Mouse (Mus musculus) neural tube, embryonic 14.5 days (tissue): ENCODE measurements around the gene Zfp36l1. TPM values are rescaled to one million over a fixed set of nuclear protein-coding genes. Genes with fewer than 3 reads are reported as not detected.

Experiments used
- ATAC-seq: fragments of 200-750 bp; cut with Nextera tagmentation; 2 replicates; pipeline ENCODE4 v1.8.0; 2017; ENCODE audit warnings: low read depth, mild to moderate bottlenecking, moderate TSS enrichment, moderate library complexity
- H3K27ac ChIP-seq: fragments of 300-500 bp; sonication (generic); 2 replicates; pipeline ENCODE4 v1.5.1; 2014; ENCODE audit warnings: low read depth, mild to moderate bottlenecking, control low read depth, low read length, moderate library complexity, mixed read lengths
- H3K27me3 ChIP-seq: fragments of 300-500 bp; sonication (generic); 2 replicates; pipeline ENCODE4 v1.6.1; 2014; ENCODE audit warnings: low read length; ENCODE audit not compliant: control insufficient read depth, insufficient read depth
- H3K36me3 ChIP-seq: fragments of 300-500 bp; sonication (generic); 2 replicates; pipeline ENCODE4 v1.6.1; 2014; ENCODE audit warnings: low read length, mixed read lengths; ENCODE audit not compliant: control insufficient read depth, insufficient read depth
- H3K4me1 ChIP-seq: fragments of 300-500 bp; sonication (generic); 2 replicates; pipeline ENCODE4 v1.6.1; 2014; ENCODE audit warnings: low read length; ENCODE audit not compliant: control insufficient read depth, insufficient read depth
- H3K4me2 ChIP-seq: fragments of 300-500 bp; sonication (generic); 2 replicates; pipeline ENCODE4 v1.6.1; 2014; ENCODE audit warnings: mild to moderate bottlenecking, low read depth, low read length, control low read depth
- H3K4me3 ChIP-seq: fragments of 300-500 bp; sonication (generic); 2 replicates; pipeline ENCODE4 v1.5.1; 2014; ENCODE audit warnings: low read depth, low read length, control low read depth, mixed read lengths
- H3K9ac ChIP-seq: fragments of 300-500 bp; sonication (generic); replicated peaks from 2 replicates; pipeline ENCODE4 v1.6.1; 2014; ENCODE audit warnings: low read depth, mild to moderate bottlenecking, control low read depth, low read length, mixed read lengths
- H3K9me3 ChIP-seq: fragments of 300-500 bp; sonication (generic); 2 replicates; pipeline ENCODE4 v1.6.1; 2016; ENCODE audit warnings: low read length; ENCODE audit not compliant: control insufficient read depth
- WGBS: fragments of 180-500 bp; shearing (Covaris S2); extraction: QIAGEN DNeasy Blood & Tissue Kit; methylation state at CpG from one replicate; pipeline ENCODE4 v1.1.7; 2014; 5-methylcytosine and 5-hydroxymethylcytosine counted together
- polyA plus RNA-seq: library from polyadenylated mRNA; unstranded; fragments of >200 nt; fragmentation: Nextera tagmentation; extraction: Ambion mirVana; gene quantifications from 2 replicates; pipeline ENCODE4 v1.2.1, GENCODE M21; 2014

Zfp36l1 gene
- polyA plus RNA-seq, 1 experiment from 2014 or later: 26.6 TPM

DNA sequence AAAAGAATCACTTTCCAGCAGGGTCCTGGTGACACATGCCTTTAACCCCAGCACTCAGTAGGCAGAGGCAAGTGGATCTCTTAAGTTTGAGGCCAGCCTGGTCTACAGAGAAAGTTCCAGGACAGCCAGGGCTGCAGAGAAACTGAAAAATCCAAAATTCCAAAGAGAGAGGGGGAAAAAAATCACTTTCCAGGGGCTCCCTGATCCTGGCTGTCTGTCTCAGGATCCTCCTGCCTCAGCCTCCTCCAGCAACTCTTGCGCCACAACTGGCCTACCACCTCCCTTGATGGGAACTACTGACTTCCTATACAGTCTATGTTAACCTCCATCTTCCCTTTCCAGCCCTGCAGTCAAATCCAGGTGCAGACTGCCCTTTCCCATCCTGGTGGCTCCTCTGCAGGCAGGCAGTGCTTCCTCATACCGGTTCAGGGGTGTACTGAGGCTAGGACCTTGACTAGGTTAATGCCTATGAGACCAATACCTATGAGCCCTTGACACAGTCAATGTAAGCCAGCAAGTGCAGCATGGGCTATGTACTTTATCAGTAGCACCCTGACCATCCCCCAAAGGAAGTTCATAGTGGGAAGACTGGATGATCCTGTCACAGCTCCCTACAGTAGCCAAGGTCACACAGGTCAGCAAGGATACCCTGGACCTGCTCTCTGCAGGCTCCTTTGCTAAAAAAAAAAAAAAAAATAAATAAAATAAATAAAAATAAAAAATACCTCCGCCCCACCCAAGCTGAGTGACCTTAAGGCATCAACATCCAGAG, 5.7 kb downstream of the Zfp36l1 start:
- H3K4me1 ChIP-seq: no peaks in the 10 kb centered on the region
- WGBS: 85% methylated on average over 3 of the region's 3 CpGs
- H3K9me3 ChIP-seq: no peaks in the 10 kb centered on the region
- no peak overlapping the region for H3K4me3 ChIP-seq
- no peak overlapping the region for H3K9ac ChIP-seq
- H3K27me3 ChIP-seq: no peaks in the 10 kb centered on the region
- H3K36me3 ChIP-seq: no peaks in the 10 kb centered on the region
- no peak for ATAC-seq
- H3K4me2 ChIP-seq: no peak overlapping the region
- H3K27ac ChIP-seq: no peak overlapping the region

DNA sequence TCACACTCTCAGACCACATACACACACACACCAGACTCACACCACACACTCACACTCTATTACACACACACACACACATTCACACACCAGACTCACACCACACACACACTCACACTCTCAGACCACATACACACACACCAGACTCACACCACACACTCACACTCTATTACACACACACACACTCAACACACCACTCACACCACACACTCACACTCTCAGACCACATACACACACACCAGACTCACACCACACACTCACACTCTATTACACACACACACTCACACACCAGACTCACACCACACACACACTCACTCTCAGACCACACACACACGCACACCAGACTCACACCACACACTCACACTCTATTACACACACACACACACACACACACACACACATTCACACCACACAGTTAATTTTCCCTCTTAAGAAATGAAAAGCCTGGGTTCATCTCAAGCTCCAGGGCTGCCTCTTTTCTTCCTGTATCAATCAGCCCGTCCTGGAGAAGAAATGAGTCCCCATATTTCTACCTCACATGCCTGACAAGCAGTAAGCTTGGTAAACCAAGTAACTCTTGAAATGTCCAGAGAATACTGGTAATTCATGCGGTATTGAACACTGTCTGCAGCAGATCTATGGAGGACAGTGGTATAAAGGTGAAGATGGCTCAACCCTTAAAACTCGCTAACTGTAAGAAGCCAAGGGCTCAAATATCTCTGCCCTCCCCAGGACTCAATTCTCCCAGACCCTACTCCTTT, 6.5 kb downstream of the Zfp36l1 start:
- H3K9ac ChIP-seq: no peak overlapping the region
- H3K4me2 ChIP-seq: no peak overlapping the region
- no peak for ATAC-seq
- no peaks in the 10 kb centered on the region for H3K36me3 ChIP-seq
- no peak overlapping the region for H3K4me3 ChIP-seq
- no peaks in the 10 kb centered on the region for H3K9me3 ChIP-seq
- WGBS: 82% methylated on average over 4 of the region's 4 CpGs
- H3K4me1 ChIP-seq: no peaks in the 10 kb centered on the region
- H3K27me3 ChIP-seq: no peaks in the 10 kb centered on the region
- no peak overlapping the region for H3K27ac ChIP-seq

DNA sequence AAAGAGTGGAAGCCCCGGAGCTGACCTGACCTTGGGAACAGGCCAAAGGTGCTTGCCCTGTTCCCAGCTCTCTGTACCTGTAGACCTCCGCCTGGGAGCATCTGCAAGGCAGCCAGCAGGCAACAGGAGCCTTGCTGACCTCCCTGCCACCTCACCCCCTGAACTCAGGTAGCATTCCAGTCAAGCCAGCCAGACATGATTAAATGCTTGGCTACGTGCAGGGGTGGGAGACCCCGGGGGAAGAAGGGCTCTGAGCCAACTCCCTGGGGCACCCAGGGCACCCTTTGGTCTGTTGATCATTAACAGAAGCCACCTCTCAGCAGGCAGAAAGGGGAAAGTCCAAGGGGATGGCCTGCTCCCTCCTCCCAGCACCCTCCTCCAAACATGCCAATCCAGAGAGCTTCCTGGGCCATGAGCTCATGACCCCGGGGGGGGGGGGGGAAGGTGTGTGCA, 9.3 kb downstream of the Zfp36l1 start:
- Histone ChIP-seq H3K27ac (no peak overlapping the region), H3K4me1 (no peaks in the 10 kb centered on the region), H3K9ac (no peak overlapping the region), H3K4me3 (no peak overlapping the region), H3K27me3 (no peaks in the 10 kb centered on the region), H3K4me2 (no peak overlapping the region), H3K36me3 (no peaks in the 10 kb centered on the region), H3K9me3 (no peaks in the 10 kb centered on the region)
- ATAC-seq: no peak
- WGBS: 63% methylated on average over 5 of the region's 5 CpGs

DNA sequence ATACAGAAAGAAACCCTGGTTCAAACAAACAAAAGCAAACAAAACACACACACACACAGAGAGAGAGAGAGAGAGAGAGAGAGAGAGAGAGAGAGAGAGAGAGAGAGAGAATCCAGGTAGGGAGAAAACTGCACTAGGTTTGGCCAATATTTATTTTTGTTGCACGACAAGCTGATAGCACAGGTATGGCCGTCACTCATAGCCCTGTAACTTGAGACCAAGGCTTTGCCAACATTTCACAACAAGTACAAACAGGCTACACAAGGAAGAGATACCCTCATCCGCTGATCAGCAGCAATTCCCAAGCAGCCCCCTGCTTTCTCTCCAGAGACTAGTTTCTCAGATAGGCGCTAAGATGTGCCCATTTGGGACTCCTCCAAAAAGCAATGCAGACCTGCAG, 9.7 kb downstream of the Zfp36l1 start:
- H3K27ac ChIP-seq: no peak overlapping the region
- H3K4me2 ChIP-seq: no peak overlapping the region
- no peak overlapping the region for H3K4me3 ChIP-seq
- H3K36me3 ChIP-seq: no peaks in the 10 kb centered on the region
- WGBS: 72% methylated on average over 4 of the region's 4 CpGs
- no peaks in the 10 kb centered on the region for H3K27me3 ChIP-seq
- H3K4me1 ChIP-seq: no peaks in the 10 kb centered on the region
- no peaks in the 10 kb centered on the region for H3K9me3 ChIP-seq
- no peak overlapping the region for H3K9ac ChIP-seq
- ATAC-seq: no peak

DNA sequence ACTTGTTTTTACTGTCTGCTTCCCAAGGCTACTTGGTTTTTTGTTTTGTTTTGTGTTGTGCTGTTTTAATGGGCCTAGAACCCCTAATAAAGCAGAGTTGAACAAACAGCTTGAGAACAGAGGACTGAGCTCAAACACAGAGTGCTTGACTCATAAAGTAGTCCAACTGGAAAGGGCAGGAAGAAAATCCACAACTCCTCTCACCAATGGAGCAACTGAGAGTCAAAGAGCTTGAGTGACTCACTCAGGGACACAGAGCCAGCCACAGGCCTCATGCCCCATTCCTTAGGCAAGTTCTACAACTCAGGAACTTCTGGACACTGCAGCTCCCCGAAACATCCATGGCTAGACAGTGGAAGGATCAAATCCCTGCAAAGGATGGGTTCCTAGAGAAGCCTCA, 14.0 kb downstream of the Zfp36l1 start:
- 96% methylated on average over 1 of the region's 1 CpGs for WGBS
- H3K36me3 ChIP-seq: no peaks in the 10 kb centered on the region

DNA sequence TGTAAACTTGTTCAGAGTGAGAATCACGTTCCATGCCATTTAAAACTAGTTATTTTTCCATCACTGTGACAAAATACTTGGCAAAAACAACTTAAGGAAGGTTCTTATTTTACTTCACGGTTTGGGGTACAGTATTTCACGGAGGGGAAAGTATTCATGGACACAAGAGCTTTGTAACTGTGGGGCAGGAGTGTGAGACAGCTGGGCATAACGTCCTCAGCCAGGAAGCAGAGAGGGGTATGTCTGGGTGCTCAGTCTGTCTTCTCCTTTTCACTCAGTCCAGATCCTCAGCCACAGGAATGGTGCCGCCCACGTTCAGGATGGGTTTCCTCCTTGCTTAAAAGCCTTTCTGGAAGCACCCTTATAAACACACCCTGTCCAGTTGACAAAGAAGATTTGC, 16.1 kb downstream of the Zfp36l1 start:
- H3K27ac ChIP-seq: no peak overlapping the region
- H3K4me3 ChIP-seq: no peak overlapping the region
- no peaks in the 10 kb centered on the region for H3K4me1 ChIP-seq
- WGBS: 83% methylated on average over 6 of the region's 6 CpGs
- ATAC-seq: no peak
- no peaks in the 10 kb centered on the region for H3K27me3 ChIP-seq
- H3K4me2 ChIP-seq: no peak overlapping the region
- no peak overlapping the region for H3K9ac ChIP-seq
- H3K36me3 ChIP-seq: no peaks in the 10 kb centered on the region
- no peaks in the 10 kb centered on the region for H3K9me3 ChIP-seq

More for the DNA sequence above, 14.0 kb downstream of the Zfp36l1 start:
- Histone ChIP-seq H3K4me2 (no peak overlapping the region), H3K27me3 (no peaks in the 10 kb centered on the region), H3K4me3 (no peak overlapping the region), H3K4me1 (no peaks in the 10 kb centered on the region), H3K27ac (no peak overlapping the region), H3K9me3 (no peaks in the 10 kb centered on the region), H3K9ac (no peak overlapping the region)
- ATAC-seq: no peak

DNA sequence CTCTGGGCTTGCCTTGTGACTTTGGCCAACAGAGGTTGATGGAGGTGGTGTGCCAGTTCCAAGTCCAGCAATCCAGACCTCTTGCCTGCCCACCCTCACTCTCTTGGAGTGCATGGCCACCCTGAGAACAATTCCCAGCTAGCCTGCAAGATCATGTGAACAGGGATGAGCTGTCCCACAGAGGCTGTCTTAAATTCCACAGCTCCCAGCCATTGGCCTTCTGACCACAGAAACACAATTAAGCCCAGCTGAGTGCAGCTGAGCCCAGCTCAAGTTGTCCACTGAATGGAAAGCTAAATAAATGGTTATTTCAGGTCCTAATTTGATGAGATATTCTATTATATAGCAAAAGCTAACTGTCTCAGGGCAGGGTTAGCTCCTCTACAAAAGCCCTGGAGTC, 20.0 kb downstream of the Zfp36l1 start:
- Histone ChIP-seq H3K9me3 (no peaks in the 10 kb centered on the region), H3K36me3 (no peaks in the 10 kb centered on the region), H3K27ac (no peak overlapping the region), H3K9ac (no peak overlapping the region), H3K4me1 (no peaks in the 10 kb centered on the region), H3K4me2 (no peak overlapping the region), H3K27me3 (no peaks in the 10 kb centered on the region), H3K4me3 (no peak overlapping the region)
- no peak for ATAC-seq

DNA sequence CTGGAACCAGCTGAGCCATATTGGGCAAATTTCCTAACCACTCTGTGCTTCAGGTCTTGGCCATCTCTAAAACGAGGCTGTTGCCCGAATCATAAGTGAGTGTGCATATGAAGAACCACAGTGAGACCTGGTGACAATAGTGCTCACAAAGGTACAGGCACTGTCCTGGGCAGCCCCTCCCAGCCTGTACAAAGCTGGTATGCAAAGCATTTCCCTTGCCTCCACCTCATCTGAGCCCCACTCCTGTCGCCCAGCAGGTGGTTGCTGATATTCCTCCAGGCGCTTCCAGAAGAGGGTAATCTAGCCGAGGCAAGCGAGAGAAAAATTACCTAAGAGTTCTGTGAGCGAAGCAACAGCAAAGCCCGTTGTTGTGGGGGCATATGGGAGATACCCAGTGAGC, 21.7 kb downstream of the Zfp36l1 start:
- WGBS: 45% methylated on average over 8 of the region's 8 CpGs
- Histone ChIP-seq H3K9ac (no peak overlapping the region), H3K4me1 (no peaks in the 10 kb centered on the region), H3K27ac (no peak overlapping the region), H3K36me3 (no peaks in the 10 kb centered on the region), H3K4me2 (no peak overlapping the region), H3K27me3 (no peaks in the 10 kb centered on the region), H3K9me3 (no peaks in the 10 kb centered on the region), H3K4me3 (no peak overlapping the region)
- no peak for ATAC-seq

DNA sequence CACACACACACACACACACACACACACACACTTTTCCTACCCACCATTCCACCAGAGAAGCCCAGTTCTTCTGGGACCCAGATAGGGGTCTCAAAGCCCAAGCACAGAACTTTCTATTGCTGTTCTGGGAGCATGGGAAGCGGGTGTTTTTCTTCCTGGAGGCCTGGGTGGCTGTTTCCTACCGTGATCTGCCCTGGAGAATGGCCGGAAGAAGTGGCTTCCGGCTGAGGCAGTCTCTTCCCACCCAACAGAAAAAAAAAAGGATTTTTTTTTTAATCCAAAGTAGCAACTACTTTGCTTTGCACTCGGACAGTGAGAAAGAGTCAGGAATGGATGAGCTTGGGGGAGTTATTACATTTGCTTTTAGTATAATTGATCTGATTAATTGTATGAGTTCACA, 22.3 kb downstream of the Zfp36l1 start:
- WGBS: 76% methylated on average over 5 of the region's 5 CpGs
- H3K9me3 ChIP-seq: no peaks in the 10 kb centered on the region
- no peak overlapping the region for H3K27ac ChIP-seq
- no peaks in the 10 kb centered on the region for H3K36me3 ChIP-seq
- no peaks in the 10 kb centered on the region for H3K27me3 ChIP-seq
- ATAC-seq: no peak
- no peaks in the 10 kb centered on the region for H3K4me1 ChIP-seq
- no peak overlapping the region for H3K4me2 ChIP-seq
- H3K4me3 ChIP-seq: no peak overlapping the region
- no peak overlapping the region for H3K9ac ChIP-seq
